Mouse (Mus musculus): ENCODE results near the gene Vsig2.

GRCm38 (mm10) chr9:37583594-37583993 is 44.5 kb downstream of the Vsig2 start:
- TF ChIP-seq CTCF (IDR thresholded peaks at IDR 0.05; ENCODE audit: extremely low read depth, insufficient read depth, insufficient read length, insufficient replicate concordance): no peak
- TF ChIP-seq POLR2A (IDR thresholded peaks at IDR 0.05; ENCODE audit: low read depth, low read length): no peak

Measured in spleen, adult 2 months (tissue).